Mouse (Mus musculus): Measurements from ENCODE around the gene Vps33a.

Vps33a gene

GRCm38 (mm10) chr5:123572357-123573186 is at the start of gene Vps33a:
TSS of gene Vps33a (minus strand) at chr5:123573038.
- POLR2A ChIA-PET: interaction anchor here in 3 of 4 experiments (0.6 to 2.1 kb wide), 26 partner anchors 9 to 323 kb away, joined by 3 to 11 read pairs (median 3); partner anchors contain the start of genes Diablo (in 2 of the 3), Rsrc2 (in 1 of the 3) and Wdr66 (in 1 of the 3)
- CTCF ChIA-PET: interaction anchor here in 2 of 4 experiments (0.7 to 1.1 kb wide), 2 partner anchors 129 to 276 kb away, joined by 3 read pairs; no protein-coding TSS in a partner anchor

GRCm38 (mm10) chr5:123622421-123622820 is 49.6 kb upstream of the Vps33a start:
- CTCF ChIA-PET: no interaction called here
- POLR2A ChIA-PET: interaction anchor here in 2 of 4 experiments (0.6 to 1.0 kb wide), 2 partner anchors 75 to 874 kb away, joined by 3 to 4 read pairs; no protein-coding TSS in a partner anchor

GRCm38 (mm10) chr5:123618558-123618957 is 45.7 kb upstream of the Vps33a start:
- CTCF ChIA-PET: interaction anchor here in 1 of 4 experiments (1.6 kb wide), 1 partner anchor 176 kb away, joined by 5 read pairs; no protein-coding TSS in a partner anchor
- POLR2A ChIA-PET: interaction anchor here in 1 of 4 experiments (1.4 kb wide), 1 partner anchor 46 kb away, joined by 4 read pairs; the partner anchor contains the start of gene Vps33a

- CTCF ChIA-PET: interaction anchor here (0.5 to 2.9 kb wide), 27 partner anchors 11 to 1325 kb away, joined by 3 to 15 read pairs (median 4); partner anchors contain the start of gene Wdr66 (in 1 of the 4)
- POLR2A ChIA-PET: interaction anchor here (0.5 to 3.0 kb wide), 23 partner anchors 10 to 1554 kb away, joined by 3 to 9 read pairs (median 3); partner anchors contain the start of genes Clip1 (in 1 of the 4), Kntc1 (in 1 of the 4), Mlxip (in 1 of the 4) and Rsrc2 (in 1 of the 4)
These were observed 41.4 kb upstream of the Vps33a start for GRCm38 (mm10) chr5:123614246-123614645.

- POLR2A ChIA-PET: interaction anchor here in 3 of 4 experiments (0.6 to 1.4 kb wide), 5 partner anchors 9 to 714 kb away, joined by 3 to 5 read pairs (median 3); partner anchors contain the start of gene B3gnt4 (in 1 of the 3)
- CTCF ChIA-PET: interaction anchor here (0.6 to 1.9 kb wide), 29 partner anchors 9 to 1027 kb away, joined by 3 to 10 read pairs (median 4); partner anchors contain the start of gene Clip1 (in 1 of the 4)
These were observed 37.0 kb upstream of the Vps33a start for GRCm38 (mm10) chr5:123609843-123610242.

GRCm38 (mm10) chr5:123609416-123609815 is 36.6 kb upstream of the Vps33a start:
- ChIA-PET POLR2A (interaction anchor here in 2 of 4 experiments (1.0 to 1.4 kb wide), 4 partner anchors 8 to 99 kb away, joined by 3 to 5 read pairs (median 4); partner anchors contain the start of gene B3gnt4 (in 1 of the 2)), CTCF (interaction anchor here (0.6 to 1.9 kb wide), 13 partner anchors 9 to 232 kb away, joined by 3 to 9 read pairs (median 3); partner anchors contain the start of gene Clip1 (in 1 of the 4))

- CTCF ChIA-PET: interaction anchor here in 2 of 4 experiments (0.6 to 1.6 kb wide), 2 partner anchors 163 to 238 kb away, joined by 3 read pairs; no protein-coding TSS in a partner anchor
- POLR2A ChIA-PET: interaction anchor here in 3 of 4 experiments (0.6 to 1.0 kb wide), 4 partner anchors 24 to 457 kb away, joined by 3 read pairs; partner anchors contain the start of gene Mlxip (in 1 of the 3)
These were observed 34.4 kb upstream of the Vps33a start for GRCm38 (mm10) chr5:123607211-123607669.

- POLR2A ChIA-PET: no interaction called here
- CTCF ChIA-PET: interaction anchor here in 3 of 4 experiments (0.7 to 1.8 kb wide), 4 partner anchors 10 to 403 kb away, joined by 3 to 6 read pairs (median 3); no protein-coding TSS in a partner anchor
These were observed 30.7 kb upstream of the Vps33a start for GRCm38 (mm10) chr5:123603496-123603895.

- ChIA-PET POLR2A (interaction anchor here in 2 of 4 experiments (0.7 to 1.3 kb wide), 4 partner anchors 11 to 105 kb away, joined by 3 to 4 read pairs (median 3); no protein-coding TSS in a partner anchor), CTCF (interaction anchor here (0.5 to 1.8 kb wide), 6 partner anchors 11 to 1000 kb away, joined by 3 to 6 read pairs (median 4); no protein-coding TSS in a partner anchor)
These were observed 29.3 kb upstream of the Vps33a start for GRCm38 (mm10) chr5:123602174-123602573.

GRCm38 (mm10) chr5:123599319-123599718 is 26.5 kb upstream of the Vps33a start:
- POLR2A ChIA-PET: interaction anchor here in 3 of 4 experiments (0.5 to 1.2 kb wide), 7 partner anchors 11 to 539 kb away, joined by 3 to 6 read pairs (median 3); partner anchors contain the start of genes Mlxip (in 1 of the 3) and Vps33a (in 1 of the 3)

GRCm38 (mm10) chr5:123593622-123594280 is 20.9 kb upstream of the Vps33a start:
- ChIA-PET CTCF (interaction anchor here (0.5 to 1.5 kb wide), 7 partner anchors 17 to 225 kb away, joined by 3 read pairs; no protein-coding TSS in a partner anchor), POLR2A (interaction anchor here in 1 of 4 experiments (0.5 to 1.0 kb wide), 3 partner anchors 10 to 619 kb away, joined by 3 to 4 read pairs (median 4); no protein-coding TSS in a partner anchor)

More at GRCm38 (mm10) chr5:123599319-123599718, 26.5 kb upstream of the Vps33a start:
- CTCF ChIA-PET: interaction anchor here (0.6 to 2.1 kb wide), 4 partner anchors 11 to 137 kb away, joined by 5 to 9 read pairs (median 8); no protein-coding TSS in a partner anchor

- ChIA-PET POLR2A (no interaction called here), CTCF (interaction anchor here in 1 of 4 experiments (0.5 kb wide), 1 partner anchor 516 kb away, joined by 11 read pairs; no protein-coding TSS in a partner anchor)
These were observed 7.2 kb upstream of the Vps33a start for GRCm38 (mm10) chr5:123580043-123580442.

GRCm38 (mm10) chr5:123576696-123577095 is 3.9 kb upstream of the Vps33a start:
- CTCF ChIA-PET: interaction anchor here in 3 of 4 experiments (0.5 to 1.0 kb wide), 4 partner anchors 17 to 325 kb away, joined by 3 to 5 read pairs (median 3); partner anchors contain the start of gene Wdr66 (in 1 of the 3)
- POLR2A ChIA-PET: interaction anchor here in 2 of 4 experiments (0.7 to 1.0 kb wide), 3 partner anchors 47 to 674 kb away, joined by 3 read pairs; no protein-coding TSS in a partner anchor

GRCm38 (mm10) chr5:123573362-123573761 is 524 bp upstream of the Vps33a start:
- POLR2A ChIA-PET: interaction anchor here in 3 of 4 experiments (0.6 to 2.1 kb wide), 23 partner anchors 10 to 322 kb away, joined by 3 to 11 read pairs (median 3); partner anchors contain the start of genes Diablo (in 2 of the 3), Wdr66 (in 2 of the 3) and Rsrc2 (in 1 of the 3)
- CTCF ChIA-PET: no interaction called here

- ChIA-PET POLR2A (interaction anchor here in 2 of 4 experiments (1.0 to 1.9 kb wide), 3 partner anchors 11 to 29 kb away, joined by 4 to 6 read pairs (median 4); partner anchors contain the start of gene Vps33a (in 1 of the 2)), CTCF (interaction anchor here in 1 of 4 experiments (1.4 kb wide), 1 partner anchor 184 kb away, joined by 4 read pairs; no protein-coding TSS in a partner anchor)
These were observed 11.7 kb downstream of the Vps33a start for GRCm38 (mm10) chr5:123561128-123561527.

- ChIA-PET POLR2A (interaction anchor here in 1 of 4 experiments (1.3 kb wide), 1 partner anchor 98 kb away, joined by 3 read pairs; no protein-coding TSS in a partner anchor), CTCF (interaction anchor here in 1 of 4 experiments (0.6 kb wide), 1 partner anchor 441 kb away, joined by 3 read pairs; no protein-coding TSS in a partner anchor)
These were observed 13.2 kb downstream of the Vps33a start for GRCm38 (mm10) chr5:123559588-123559987.

GRCm38 (mm10) chr5:123556451-123556850 is 16.4 kb downstream of the Vps33a start:
- CTCF ChIA-PET: interaction anchor here in 2 of 4 experiments (0.6 to 1.2 kb wide), 2 partner anchors 58 to 120 kb away, joined by 3 read pairs; no protein-coding TSS in a partner anchor
- POLR2A ChIA-PET: interaction anchor here in 2 of 4 experiments (0.6 to 1.4 kb wide), 3 partner anchors 14 to 150 kb away, joined by 3 to 6 read pairs (median 4); partner anchors contain the start of gene Vps33a (in 1 of the 2)
